ENCODE assay signal across 17 mouse cellular contexts in the genomic region with DNA sequence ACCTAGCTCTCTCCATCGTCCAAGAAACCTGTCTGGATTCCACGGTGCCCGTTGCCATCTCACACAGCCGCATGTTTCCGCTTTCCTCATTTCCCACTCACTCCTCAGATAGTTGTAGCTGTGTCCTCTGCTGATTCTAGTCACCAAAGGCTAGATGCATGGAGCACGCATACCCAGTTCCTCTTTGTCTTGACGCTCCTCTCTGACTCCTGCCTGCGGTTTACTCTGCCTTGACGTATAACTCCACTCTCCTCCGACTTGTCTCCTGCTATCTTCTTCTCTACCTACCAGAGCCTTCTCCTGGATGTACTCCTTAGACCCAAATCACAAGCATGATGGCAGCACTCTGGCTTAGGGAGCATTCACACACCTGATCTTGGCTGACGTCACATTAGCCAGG.
DNase-seq lines count a peak whose midpoint lies in the region; ATAC-seq lines count a peak whose summit lies in the region.
"Had no signal": no experiment of that assay in that cellular context is flagged by ENCODE, and none has a peak within 500 bp of the region (broad histone marks: within the 10 kb centered on the region; RNA-seq: fewer than 3 reads in every experiment).

No protein-coding gene starts in this region.

- peaks cover 50% of the 10 kb centered on the region for H3K4me1 ChIP-seq in heart, embryonic 10.5 days
- peaks cover 47% of the 10 kb centered on the region for H3K4me1 ChIP-seq in heart, embryonic 11.5 days (ENCODE audit: control insufficient read depth, insufficient read depth, low read length)
- H3K4me1 ChIP-seq in heart, embryonic 13.5 days, result peaks cover 63% of the 10 kb centered on the region

- no peak overlapping the region for H3K4me2 ChIP-seq in heart, embryonic 11.5 days
- no peak overlapping the region for H3K4me2 ChIP-seq in heart, embryonic 13.5 days
- H3K4me2 ChIP-seq: embryonic facial prominence, embryonic 12.5 days; forebrain, embryonic 13.5 days; forebrain, embryonic 15.5 days had no signal

- no peak for DNase-seq in heart, embryonic 10.5 days (ENCODE audit: low spot score)
- DNase-seq in heart, postnatal 10 days, result no peak
- no peak for DNase-seq in kidney, adult 11 months
- DNase-seq in adrenal gland, adult 8-10 months, result no peak
- DNase-seq: cerebellum, adult 11-12 months; cerebellum, adult 2 months; cerebellum, adult 9-10 months; cerebellum, postnatal 25 days; forebrain, postnatal 0 days had no signal

- WGBS in heart, embryonic 10.5 days, result 83% methylated on average over 11 of the region's 11 CpGs
- WGBS in heart, embryonic 11.5 days (ENCODE audit: insufficient replicate concordance), result 84% methylated on average over 10 of the region's 11 CpGs
- 80% methylated on average over 10 of the region's 11 CpGs for WGBS in heart, embryonic 13.5 days

- intact Hi-C loops in heart, postnatal 10 days (cut with DNase I), result loop anchor here (5.0 kb wide), 1 partner anchor 168 kb away; a partner anchor contains a TSS

- no peaks in the 10 kb centered on the region for H3K27me3 ChIP-seq in heart, embryonic 10.5 days (ENCODE audit: insufficient read depth, poor library complexity, severe bottlenecking)
- no peaks in the 10 kb centered on the region for H3K27me3 ChIP-seq in heart, embryonic 11.5 days (ENCODE audit: control insufficient read depth, insufficient read depth, low read length)
- no peaks in the 10 kb centered on the region for H3K27me3 ChIP-seq in heart, embryonic 13.5 days (replicated peaks)
- H3K27me3 ChIP-seq: embryonic facial prominence, embryonic 12.5 days; forebrain, embryonic 13.5 days; forebrain, embryonic 15.5 days had no signal

- ATAC-seq in heart, embryonic 11.5 days (replicated peaks; ENCODE audit: insufficient number of reproducible peaks, low FRiP score, low TSS enrichment), result no peak
- no peak for ATAC-seq in heart, embryonic 13.5 days (ENCODE audit: extremely low read depth, insufficient number of reproducible peaks, low FRiP score, low TSS enrichment)
- ATAC-seq in granulocyte monocyte progenitor cell, adult 5-6 weeks (replicated peaks; ENCODE audit: poor library complexity, severe bottlenecking), result peak; percentile 38
- peak; percentile 63 for ATAC-seq in megakaryocyte, adult 5-6 weeks (ENCODE audit: poor library complexity, severe bottlenecking)
- ATAC-seq: forebrain, embryonic 13.5 days; forebrain, embryonic 15.5 days; forebrain, postnatal 0 days had no signal

- H3K9me3 ChIP-seq in heart, embryonic 10.5 days, result no peaks in the 10 kb centered on the region
- no peaks in the 10 kb centered on the region for H3K9me3 ChIP-seq in heart, embryonic 11.5 days (replicated peaks; ENCODE audit: control insufficient read depth, low read length)
- no peaks in the 10 kb centered on the region for H3K9me3 ChIP-seq in heart, embryonic 13.5 days
- H3K9me3 ChIP-seq: embryonic facial prominence, embryonic 10.5 days; embryonic facial prominence, embryonic 12.5 days; forebrain, embryonic 13.5 days; forebrain, embryonic 15.5 days had no signal

- 0 out of 2 replicates have a peak overlapping the region, but pooled peaks have one; percentile 31 for H3K27ac ChIP-seq in heart, embryonic 10.5 days
- H3K27ac ChIP-seq in heart, embryonic 11.5 days (ENCODE audit: low read depth, low read length), result no peak overlapping the region
- 0 out of 2 replicates have a peak overlapping the region, but pooled peaks have one; percentile 5 for H3K27ac ChIP-seq in heart, embryonic 13.5 days (replicated peaks)
- H3K27ac ChIP-seq: embryonic facial prominence, embryonic 10.5 days; embryonic facial prominence, embryonic 12.5 days; forebrain, embryonic 13.5 days; forebrain, embryonic 15.5 days had no signal

- H3K4me3 ChIP-seq in heart, embryonic 10.5 days, result no peak overlapping the region
- H3K4me3 ChIP-seq in heart, embryonic 11.5 days (ENCODE audit: low read depth, low read length), result no peak overlapping the region
- H3K4me3 ChIP-seq in heart, embryonic 13.5 days, result no peak overlapping the region
- H3K4me3 ChIP-seq: embryonic facial prominence, embryonic 10.5 days; embryonic facial prominence, embryonic 12.5 days; forebrain, embryonic 13.5 days; forebrain, embryonic 15.5 days had no signal

- H3K9ac ChIP-seq in heart, embryonic 11.5 days (ENCODE audit: low read depth, low read length), result no peak overlapping the region
- no peak overlapping the region for H3K9ac ChIP-seq in heart, embryonic 13.5 days
- H3K9ac ChIP-seq: embryonic facial prominence, embryonic 12.5 days; forebrain, embryonic 13.5 days; forebrain, embryonic 15.5 days; forebrain, postnatal 0 days had no signal

- H3K36me3 ChIP-seq in heart, embryonic 10.5 days, result 0 out of 2 replicates have a peak, but pooled peaks cover 5% of the 10 kb centered on the region
- H3K36me3 ChIP-seq in heart, embryonic 11.5 days (ENCODE audit: control insufficient read depth, insufficient read depth, low read length), result no peaks in the 10 kb centered on the region
- H3K36me3 ChIP-seq in heart, embryonic 13.5 days, result 0 out of 2 replicates have a peak, but pooled peaks cover 2% of the 10 kb centered on the region
- H3K36me3 ChIP-seq: embryonic facial prominence, embryonic 12.5 days; forebrain, embryonic 15.5 days had no signal

Comparison
In these comparisons a context has a peak if more than half of its experiments do, and no peak if none do; other contexts are left out.
1. ATAC-seq: peak in granulocyte monocyte progenitor cell, adult 5-6 weeks (single experiment) and megakaryocyte, adult 5-6 weeks (single experiment); none in heart, embryonic 11.5 days (single experiment) and heart, embryonic 13.5 days (single experiment).